Mouse (Mus musculus) hindbrain, embryonic 11.5 days (tissue): ENCODE results near the gene Nrxn2. TPM values are rescaled to one million over a fixed set of nuclear protein-coding genes. Genes with fewer than 3 reads are reported as not detected.

Experiments
- ATAC-seq: fragments of 200-750 bp; cut with Nextera tagmentation; 2 replicates; pipeline ENCODE4 v1.8.0; 2017; ENCODE audit warnings: mild to moderate bottlenecking, moderate TSS enrichment, moderate library complexity; ENCODE audit not compliant: low FRiP score
- DNase-seq: peaks from one replicate; pipeline ENCODE4 v3.0.0-alpha.2; 2015; ENCODE audit warnings: low spot score
- H3K27ac ChIP-seq: fragments of 300-500 bp; sonication (generic); 2 replicates; pipeline ENCODE4 v1.5.1; 2014; ENCODE audit warnings: mild to moderate bottlenecking, low read depth, low read length
- H3K27me3 ChIP-seq: fragments of 300-500 bp; sonication (generic); 2 replicates; pipeline ENCODE4 v1.6.1; 2014; ENCODE audit warnings: mild to moderate bottlenecking, low read length, moderate library complexity, mixed read lengths; ENCODE audit not compliant: control insufficient read depth, insufficient read depth
- H3K36me3 ChIP-seq: fragments of 300-500 bp; sonication (generic); 2 replicates; pipeline ENCODE4 v1.6.1; 2014; ENCODE audit warnings: mild to moderate bottlenecking, low read length, moderate library complexity, mixed read lengths; ENCODE audit not compliant: control insufficient read depth, insufficient read depth
- H3K4me1 ChIP-seq: fragments of 300-500 bp; sonication (generic); replicated peaks from 2 replicates; pipeline ENCODE4 v1.6.1; 2014; ENCODE audit warnings: low read length, mixed read lengths; ENCODE audit not compliant: control insufficient read depth, insufficient read depth
- H3K4me2 ChIP-seq: fragments of 300-500 bp; sonication (generic); replicated peaks from 2 replicates; pipeline ENCODE4 v1.6.1; 2014; ENCODE audit warnings: mild to moderate bottlenecking, low read depth, low read length
- H3K4me3 ChIP-seq: fragments of 300-500 bp; sonication (generic); 2 replicates; pipeline ENCODE4 v1.5.1; 2014; ENCODE audit warnings: low read depth, low read length
- H3K9ac ChIP-seq: fragments of 300-500 bp; sonication (generic); 2 replicates; pipeline ENCODE4 v1.6.1; 2014; ENCODE audit warnings: low read depth, low read length
- H3K9me3 ChIP-seq: fragments of 300-500 bp; sonication (generic); 2 replicates; pipeline ENCODE4 v1.6.1; 2016; ENCODE audit warnings: low read length; ENCODE audit not compliant: control insufficient read depth
- WGBS: fragments of 180-500 bp; shearing (Covaris S2); extraction: QIAGEN DNeasy Blood & Tissue Kit; methylation state at CpG from one replicate; pipeline ENCODE4 v1.1.7; 2014; 5-methylcytosine and 5-hydroxymethylcytosine counted together
- polyA plus RNA-seq: library from polyadenylated mRNA; unstranded; fragments of >200 nt; fragmentation: Nextera tagmentation; extraction: Ambion mirVana; gene quantifications from 2 replicates; pipeline ENCODE4 v1.2.1, GENCODE M21; 2014

Nrxn2 gene
- polyA plus RNA-seq, 1 experiment from 2014 or later: 14.3 TPM

- 54% methylated on average over 11 of the region's 11 CpGs for WGBS
- ATAC-seq (no peak), DNase-seq (peak; percentile 25)
- H3K36me3 ChIP-seq: peaks cover 38% of the 10 kb centered on the region
- H3K27ac ChIP-seq: peak overlapping the region; percentile 58
- H3K9me3 ChIP-seq: no peaks in the 10 kb centered on the region
- H3K27me3 ChIP-seq: no peaks in the 10 kb centered on the region
- no peaks in the 10 kb centered on the region for H3K4me1 ChIP-seq
- H3K9ac ChIP-seq: no peak overlapping the region
- no peak overlapping the region for H3K4me3 ChIP-seq
- no peak overlapping the region for H3K4me2 ChIP-seq
Measured at GRCm38 (mm10) chr19:6377327-6378040, 41.0 kb upstream of the Nrxn2 start.

- H3K4me1 ChIP-seq: peaks cover 2% of the 10 kb centered on the region; the same call in 1 of the 2 replicates
Measured at GRCm38 (mm10) chr19:6380411-6381166, 37.9 kb upstream of the Nrxn2 start.

GRCm38 (mm10) chr19:6381238-6381637 lies 37.3 kb upstream of the Nrxn2 start:
- Histone ChIP-seq H3K4me3 (no peak overlapping the region), H3K36me3 (peaks cover 10% of the 10 kb centered on the region), H3K4me1 (peaks cover 2% of the 10 kb centered on the region; the same call in 1 of the 2 replicates), H3K27me3 (no peaks in the 10 kb centered on the region), H3K4me2 (no peak overlapping the region), H3K9me3 (no peaks in the 10 kb centered on the region), H3K9ac (no peak overlapping the region), H3K27ac (no peak overlapping the region)
- ATAC-seq (no peak), DNase-seq (no peak)
- 93% methylated on average over 5 of the region's 5 CpGs for WGBS

More at GRCm38 (mm10) chr19:6380411-6381166, 37.9 kb upstream of the Nrxn2 start:
- Histone ChIP-seq H3K36me3 (peaks cover 16% of the 10 kb centered on the region), H3K4me3 (no peak overlapping the region), H3K9ac (no peak overlapping the region), H3K4me2 (no peak overlapping the region), H3K9me3 (no peaks in the 10 kb centered on the region), H3K27me3 (no peaks in the 10 kb centered on the region), H3K27ac (no peak overlapping the region)
- 96% methylated on average over 9 of the region's 9 CpGs for WGBS
- no peak for DNase-seq
- no peak for ATAC-seq

GRCm38 (mm10) chr19:6382323-6382924 lies 36.1 kb upstream of the Nrxn2 start:
- no peak for ATAC-seq
- no peak for DNase-seq
- Histone ChIP-seq H3K9ac (no peak overlapping the region), H3K4me2 (no peak overlapping the region), H3K9me3 (no peaks in the 10 kb centered on the region), H3K4me3 (no peak overlapping the region), H3K4me1 (peaks cover 2% of the 10 kb centered on the region; the same call in 1 of the 2 replicates), H3K27me3 (no peaks in the 10 kb centered on the region), H3K27ac (no peak overlapping the region), H3K36me3 (peaks cover 2% of the 10 kb centered on the region)
- WGBS: 83% methylated on average over 4 of the region's 4 CpGs

GRCm38 (mm10) chr19:6383470-6383869 lies 35.1 kb upstream of the Nrxn2 start:
- Histone ChIP-seq H3K4me3 (no peak overlapping the region), H3K27ac (no peak overlapping the region), H3K9me3 (no peaks in the 10 kb centered on the region), H3K9ac (no peak overlapping the region), H3K27me3 (no peaks in the 10 kb centered on the region), H3K4me1 (peaks cover 2% of the 10 kb centered on the region; the same call in 1 of the 2 replicates), H3K36me3 (no peaks in the 10 kb centered on the region), H3K4me2 (no peak overlapping the region)
- WGBS: 49% methylated on average over 5 of the region's 5 CpGs
- ATAC-seq (no peak), DNase-seq (no peak)

GRCm38 (mm10) chr19:6384128-6384527 lies 34.4 kb upstream of the Nrxn2 start, which contains the start of gene Pygm:
TSS of gene Pygm (plus strand) at chr19:6384399.
- WGBS: 18% methylated on average over 7 of the region's 7 CpGs
- DNase-seq (no peak), ATAC-seq (no peak)
- Histone ChIP-seq H3K9ac (no peak within 1 kb of the TSS), H3K36me3 (no peaks in the 10 kb centered on the region), H3K4me1 (peaks cover 2% of the 10 kb centered on the region), H3K9me3 (no peaks in the 10 kb centered on the region), H3K4me2 (no peak within 1 kb of the TSS), H3K4me3 (no peak within 1 kb of the TSS), H3K27ac (no peak within 1 kb of the TSS), H3K27me3 (no peaks in the 10 kb centered on the region)

- Histone ChIP-seq H3K4me1 (peaks cover 2% of the 10 kb centered on the region), H3K4me3 (no peak overlapping the region), H3K9me3 (no peaks in the 10 kb centered on the region), H3K27ac (no peak overlapping the region), H3K36me3 (no peaks in the 10 kb centered on the region), H3K9ac (no peak overlapping the region), H3K27me3 (no peaks in the 10 kb centered on the region), H3K4me2 (no peak overlapping the region)
- DNase-seq: no peak
- no peak for ATAC-seq
- 81% methylated on average over 11 of the region's 11 CpGs for WGBS
Measured at GRCm38 (mm10) chr19:6384954-6385353, 33.6 kb upstream of the Nrxn2 start.

GRCm38 (mm10) chr19:6385419-6385818 lies 33.1 kb upstream of the Nrxn2 start:
- Histone ChIP-seq H3K4me3 (no peak overlapping the region), H3K4me2 (no peak overlapping the region), H3K4me1 (peaks cover 2% of the 10 kb centered on the region), H3K27me3 (no peaks in the 10 kb centered on the region), H3K27ac (no peak overlapping the region), H3K36me3 (no peaks in the 10 kb centered on the region), H3K9ac (no peak overlapping the region), H3K9me3 (no peaks in the 10 kb centered on the region)
- no peak for DNase-seq
- no peak for ATAC-seq
- WGBS: 77% methylated on average over 5 of the region's 5 CpGs
